Mouse (Mus musculus) small intestine, adult 2 months (tissue): ENCODE results near the gene Ctnnd2.

ENCODE experiments used
- CTCF ChIP-seq: fragments of 200-500 bp; IDR thresholded peaks from 2 replicates; pipeline ENCODE4 v1.5.1; 2012; ENCODE audit warnings: low read depth, mild to moderate bottlenecking, control low read depth, inconsistent platforms, low read length, moderate library complexity, mixed read lengths; ENCODE audit not compliant: insufficient replicate concordance, insufficient read length; ENCODE audit errors: extremely low read depth
- POLR2A ChIP-seq: fragments of 200-500 bp; IDR thresholded peaks from 2 replicates; pipeline ENCODE4 v1.6.1; 2012; ENCODE audit warnings: low read depth, mild to moderate bottlenecking, control low read depth, inconsistent platforms, low read length, moderate library complexity

DNA sequence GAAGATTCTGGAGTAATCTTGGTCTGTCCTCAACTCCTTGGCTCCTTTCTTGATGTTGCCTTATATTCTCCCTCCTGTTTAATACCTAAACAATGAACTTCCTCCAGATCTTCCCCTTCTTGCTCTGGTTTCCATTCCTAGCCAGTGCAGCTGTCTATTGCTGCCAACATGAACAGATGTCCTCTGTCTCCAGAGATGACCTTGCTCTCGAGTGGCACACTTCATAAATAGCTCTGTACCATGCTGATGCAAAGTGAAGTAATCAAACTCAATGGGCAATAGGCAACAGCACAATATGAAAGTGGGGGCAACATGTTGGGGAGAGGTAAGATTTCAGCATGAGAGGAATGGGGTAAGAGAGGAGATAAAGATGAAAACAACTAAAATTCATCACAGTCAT is 872.6 kb downstream of the Ctnnd2 start:
- TF ChIP-seq CTCF, result no peak
- no peak for TF ChIP-seq POLR2A
